Mouse (Mus musculus) cerebellum, adult 2 months (tissue): ENCODE data around the gene Nus1.

Source experiments
- CTCF ChIP-seq: fragments of 200-500 bp; IDR thresholded peaks from 2 replicates; pipeline ENCODE4 v1.5.1; 2011; ENCODE audit warnings: low read depth, mild to moderate bottlenecking, control low read depth, low read length, moderate library complexity, borderline replicate concordance; ENCODE audit not compliant: insufficient read depth
- POLR2A ChIP-seq: fragments of 200-500 bp; IDR thresholded peaks from 2 replicates; pipeline ENCODE4 v1.6.1; 2011; ENCODE audit warnings: low read length, control low read depth, borderline replicate concordance; ENCODE audit not compliant: insufficient read depth

- TF ChIP-seq POLR2A (peak; percentile 62; the same call in 1 of the 2 replicates), CTCF (no peak)
These were observed 35.3 kb upstream of the Nus1 start, which contains the start of gene Gopc for GRCm38 (mm10) chr10:52381845-52382591.
